Mouse (Mus musculus) cerebral cortex, adult 2 months (tissue): ENCODE results near the gene Gm6356.

ENCODE experiments used
- WGBS: fragments of 180-500 bp; shearing (Covaris S2); methylation state at CpG from one replicate; pipeline ENCODE4 v1.1.7; 2018; 5-methylcytosine and 5-hydroxymethylcytosine counted together

The Gm6356 gene

DNA sequence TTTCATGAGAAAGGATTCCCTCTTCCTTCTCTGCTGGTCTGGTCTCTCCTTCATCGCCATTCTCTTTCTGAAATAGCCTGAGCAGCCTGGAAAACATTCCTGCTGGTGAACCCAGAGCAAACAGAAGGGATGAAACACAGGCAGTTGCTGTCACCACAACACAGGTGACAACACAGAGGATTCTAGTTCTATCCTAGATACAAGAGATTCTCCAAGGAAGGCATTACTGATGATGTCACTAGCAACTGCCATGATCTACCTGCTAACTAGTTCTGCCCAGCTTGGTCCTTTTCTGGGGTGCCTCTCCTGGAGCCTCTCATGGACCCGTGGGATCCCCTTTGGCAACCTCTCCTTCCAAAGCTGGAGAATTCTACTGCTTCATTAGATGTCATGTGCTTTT is at the start of gene Gm6356:
Gm6356 (minus strand) TSS at position 101 of the 400 bp plus-strand sequence.
- 74% methylated on average over 1 of the region's 2 CpGs for WGBS
